Mouse (Mus musculus): ENCODE measurements at regions not wholly inside any gene's neighbourhood (a gene's known extent, or its start where the extent isn't known, plus 50 kb on each side); places are given as distances from the start of the nearest gene placed in this dataset.

DNA sequence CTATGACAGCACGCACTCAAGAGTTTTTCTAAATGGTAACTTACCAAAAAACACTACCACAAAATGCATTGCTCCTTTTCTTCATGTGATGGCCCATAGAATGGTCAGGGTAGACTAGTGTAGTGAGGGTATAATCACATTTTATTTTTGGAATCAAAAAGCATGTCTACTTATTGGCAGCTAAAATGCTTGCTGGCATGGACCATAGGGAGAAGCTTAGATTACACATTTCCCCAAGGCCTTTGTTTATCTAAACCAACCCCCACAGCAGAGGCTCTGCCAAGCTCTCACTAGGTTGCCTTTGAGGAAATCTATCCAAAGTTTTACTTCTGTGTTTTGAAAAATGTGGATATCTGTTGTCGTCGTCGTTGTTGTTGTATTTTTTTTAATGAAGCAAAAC lies 235.3 kb upstream of the Rnaseh2b start:
- TF ChIP-seq MYOG (IDR thresholded peaks at IDR 0.05; ENCODE audit: control insufficient read depth, extremely low read depth, insufficient read length): no peak
- TF ChIP-seq CTCF (IDR thresholded peaks at IDR 0.05; ENCODE audit: control insufficient read depth, insufficient read depth, insufficient read length): no peak
- no peak for TF ChIP-seq MYOD1 (IDR thresholded peaks at IDR 0.05; ENCODE audit: control insufficient read depth, insufficient read length, low read depth)
- no peak for TF ChIP-seq CEBPB (IDR thresholded peaks at IDR 0.05; ENCODE audit: low read depth)
- TF ChIP-seq MAX (IDR thresholded peaks at IDR 0.05): no peak

All from C2C12 (cell line).